Mouse (Mus musculus) thymus, adult 2 months (tissue): ENCODE measurements at regions not wholly inside any gene's neighbourhood (a gene's known extent, or its start where the extent isn't known, plus 50 kb on each side); places are given as distances from the start of the nearest gene placed in this dataset.

ENCODE experiments used
- DNase-seq: peaks from one replicate; pipeline ENCODE4 v3.0.0; 2021
- H3K27ac ChIP-seq: fragments of 200-500 bp; 2 replicates; pipeline ENCODE4 v1.5.1; 2012; ENCODE audit warnings: low read length, control low read depth; ENCODE audit not compliant: control insufficient read depth, insufficient read depth
- H3K27me3 ChIP-seq: fragments of 200-500 bp; 2 replicates; pipeline ENCODE4 v1.6.1; 2012; ENCODE audit warnings: mild to moderate bottlenecking, low read length, moderate library complexity, mixed read lengths; ENCODE audit not compliant: control insufficient read depth, insufficient read depth
- H3K36me3 ChIP-seq: fragments of 200-500 bp; 2 replicates; pipeline ENCODE4 v1.6.1; 2012; ENCODE audit warnings: mild to moderate bottlenecking, low read length, moderate library complexity; ENCODE audit not compliant: control insufficient read depth, insufficient read depth
- H3K4me1 ChIP-seq: fragments of 200-500 bp; replicated peaks from 2 replicates; pipeline ENCODE4 v1.6.1; 2012; ENCODE audit warnings: low read length; ENCODE audit not compliant: control insufficient read depth, insufficient read depth
- H3K4me3 ChIP-seq: fragments of 200-500 bp; 2 replicates; pipeline ENCODE4 v1.5.1; 2012; ENCODE audit warnings: mild to moderate bottlenecking, low read length, control low read depth, moderate library complexity; ENCODE audit not compliant: control insufficient read depth, insufficient read depth
- CTCF ChIP-seq: fragments of 200-500 bp; IDR thresholded peaks from 2 replicates; pipeline ENCODE4 v1.5.1; 2012; ENCODE audit warnings: mild to moderate bottlenecking, control low read depth, low read length, moderate library complexity, borderline replicate concordance; ENCODE audit not compliant: control insufficient read depth, poor library complexity, insufficient read depth; ENCODE audit errors: extremely low read depth
- POLR2A ChIP-seq: fragments of 200-500 bp; IDR thresholded peaks from 2 replicates; pipeline ENCODE4 v1.6.1; 2012; ENCODE audit warnings: mild to moderate bottlenecking, low read length, control low read depth, moderate library complexity; ENCODE audit not compliant: control insufficient read depth, poor library complexity, insufficient read depth; ENCODE audit errors: extremely low read depth
- WGBS: fragments of 180-500 bp; shearing (Covaris S2); methylation state at CpG from one replicate; pipeline ENCODE4 v1.1.7; 2018; 5-methylcytosine and 5-hydroxymethylcytosine counted together

DNA sequence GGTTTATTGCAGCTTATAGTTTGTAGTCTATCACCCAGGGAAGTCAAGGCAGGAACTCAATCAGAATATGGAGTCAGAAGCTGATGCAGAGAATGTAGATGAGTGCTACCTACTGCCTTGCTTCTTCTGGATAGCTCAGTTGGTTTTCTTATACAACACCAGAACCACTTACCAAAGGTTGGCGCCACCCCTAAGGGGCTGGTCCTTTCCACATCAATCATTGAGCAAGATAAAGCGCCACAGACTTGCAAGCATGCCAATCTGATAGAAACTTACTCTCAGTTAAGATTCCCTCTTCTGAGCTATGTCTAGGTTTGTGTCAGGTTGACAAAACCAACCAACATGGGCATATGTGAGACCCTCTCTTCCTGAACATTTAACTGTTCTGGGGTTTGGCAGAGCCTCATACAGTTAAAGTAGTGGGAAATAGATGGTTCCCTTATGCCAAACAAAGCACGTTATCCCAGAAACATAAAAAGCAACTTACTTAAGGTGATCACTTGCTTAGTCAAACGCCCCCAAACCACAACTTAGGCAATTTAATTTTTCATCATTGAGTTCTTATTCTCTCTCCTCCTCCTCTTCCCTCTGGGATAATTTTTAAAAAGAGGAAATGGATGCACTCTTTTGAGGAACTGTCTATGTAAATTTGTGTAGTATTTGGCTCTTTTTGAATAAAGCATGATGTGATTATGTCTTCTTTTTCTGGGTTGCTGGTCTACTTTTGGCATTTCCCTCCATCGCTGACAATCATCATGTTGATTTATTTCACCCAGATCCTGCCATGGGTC lies 115.3 kb upstream of the Ifne start:
- Histone ChIP-seq H3K4me3 (no peak overlapping the region), H3K36me3 (no peaks in the 10 kb centered on the region), H3K4me1 (no peaks in the 10 kb centered on the region), H3K27ac (no peak overlapping the region), H3K27me3 (no peaks in the 10 kb centered on the region)
- 80% methylated on average over 5 of the region's 5 CpGs for WGBS
- DNase-seq: no peak
- no peak for TF ChIP-seq CTCF
- TF ChIP-seq POLR2A: no peak

DNA sequence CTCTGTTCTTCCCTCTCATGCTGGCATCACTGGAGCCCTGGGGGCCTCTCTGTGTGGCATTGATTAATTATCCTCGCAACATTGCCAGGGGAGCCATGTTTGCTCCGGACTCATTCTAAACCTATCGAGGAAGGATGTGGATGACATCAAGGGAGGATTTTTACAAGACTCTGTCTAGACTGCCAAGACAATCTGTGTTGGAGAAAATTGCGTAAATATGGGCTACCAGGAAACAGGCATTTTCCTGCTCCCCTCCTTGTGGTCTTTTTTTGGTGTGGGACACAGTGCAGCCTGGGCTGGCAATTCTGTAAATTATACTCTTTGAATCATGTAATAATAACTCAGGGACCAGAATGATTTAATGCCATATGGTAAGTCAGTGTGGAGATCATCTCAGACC lies 114.5 kb upstream of the Ifne start:
- H3K4me1 ChIP-seq: no peaks in the 10 kb centered on the region
- H3K4me3 ChIP-seq: no peak overlapping the region
- no peaks in the 10 kb centered on the region for H3K27me3 ChIP-seq
- H3K36me3 ChIP-seq: no peaks in the 10 kb centered on the region
- no peak for TF ChIP-seq POLR2A
- no peak for TF ChIP-seq CTCF
- no peak for DNase-seq
- H3K27ac ChIP-seq: no peak overlapping the region
- WGBS: 70% methylated on average over 4 of the region's 4 CpGs

DNA sequence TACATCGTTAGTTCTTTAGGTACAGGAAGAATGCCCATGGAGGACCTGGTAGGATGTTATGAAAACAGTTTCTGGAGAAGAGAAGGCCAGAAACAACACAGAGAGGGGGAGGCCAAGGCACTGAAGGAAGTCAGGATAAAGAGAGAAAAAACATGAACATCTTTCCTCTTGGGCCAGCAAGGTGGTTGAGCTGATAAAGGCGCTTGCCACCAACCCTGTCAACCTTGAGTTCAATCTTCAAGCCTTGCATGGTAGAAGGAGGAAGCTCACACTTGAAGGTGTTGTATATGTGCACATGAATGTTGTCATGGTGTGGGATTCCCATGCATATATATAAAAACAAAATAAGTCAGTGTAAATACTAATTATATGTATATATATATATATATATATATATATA lies 112.5 kb upstream of the Ifne start:
- WGBS: 95% methylated on average over 2 of the region's 2 CpGs
- DNase-seq: no peak
- Histone ChIP-seq H3K36me3 (no peaks in the 10 kb centered on the region), H3K27me3 (no peaks in the 10 kb centered on the region), H3K4me1 (no peaks in the 10 kb centered on the region), H3K4me3 (no peak overlapping the region), H3K27ac (no peak overlapping the region)
- TF ChIP-seq POLR2A (no peak), CTCF (no peak)

- Histone ChIP-seq H3K27ac (no peak overlapping the region), H3K36me3 (no peaks in the 10 kb centered on the region)
- 93% methylated on average over 4 of the region's 4 CpGs for WGBS
Measured at GRCm38 (mm10) chr4:88988363-88988762, 108.4 kb upstream of the Ifne start.

GRCm38 (mm10) chr4:88987103-88987502 lies 107.1 kb upstream of the Ifne start:
- no peak overlapping the region for H3K4me3 ChIP-seq
- no peak overlapping the region for H3K27ac ChIP-seq
- H3K4me1 ChIP-seq: no peaks in the 10 kb centered on the region
- WGBS: 84% methylated on average over 1 of the region's 1 CpGs
- TF ChIP-seq CTCF (no peak), POLR2A (no peak)
- H3K27me3 ChIP-seq: no peaks in the 10 kb centered on the region
- DNase-seq: no peak
- no peaks in the 10 kb centered on the region for H3K36me3 ChIP-seq

More at GRCm38 (mm10) chr4:88988363-88988762, 108.4 kb upstream of the Ifne start:
- Histone ChIP-seq H3K4me3 (no peak overlapping the region), H3K4me1 (no peaks in the 10 kb centered on the region), H3K27me3 (no peaks in the 10 kb centered on the region)
- no peak for DNase-seq
- TF ChIP-seq POLR2A: no peak
- TF ChIP-seq CTCF: no peak

GRCm38 (mm10) chr4:88982457-88982856 lies 102.5 kb upstream of the Ifne start:
- WGBS: 16% methylated on average over 3 of the region's 3 CpGs
- DNase-seq: no peak

More at GRCm38 (mm10) chr4:88982457-88982856, 102.5 kb upstream of the Ifne start:
- Histone ChIP-seq H3K27ac (no peak overlapping the region), H3K4me1 (no peaks in the 10 kb centered on the region), H3K4me3 (no peak overlapping the region), H3K27me3 (no peaks in the 10 kb centered on the region), H3K36me3 (no peaks in the 10 kb centered on the region)
- TF ChIP-seq CTCF (no peak), POLR2A (no peak)
